Mouse (Mus musculus) hindbrain, embryonic 14.5 days (tissue): ENCODE measurements at regions not wholly inside any gene's neighbourhood (a gene's known extent, or its start where the extent isn't known, plus 50 kb on each side); places are given as distances from the start of the nearest gene placed in this dataset.
"Not testable (repeated sequence)": the region's sequence is repeated elsewhere in the genome, so short reads cannot be mapped to it uniquely, and the experiment has no call there.

Experiments used
- ATAC-seq: fragments of 200-750 bp; cut with Nextera tagmentation; 2 replicates; pipeline ENCODE4 v1.8.0; 2017; ENCODE audit warnings: moderate number of reproducible peaks, mild to moderate bottlenecking, moderate TSS enrichment, moderate library complexity; ENCODE audit not compliant: low FRiP score
- DNase-seq: peaks from one replicate; pipeline ENCODE4 v3.0.0-alpha.2; 2015; ENCODE audit warnings: low spot score
- H3K27ac ChIP-seq: fragments of 300-500 bp; sonication (generic); 2 replicates; pipeline ENCODE4 v1.5.1; 2014; ENCODE audit warnings: mild to moderate bottlenecking, moderate library complexity
- H3K27me3 ChIP-seq: fragments of 300-500 bp; sonication (generic); 2 replicates; pipeline ENCODE4 v1.6.1; 2014; ENCODE audit warnings: mild to moderate bottlenecking, low read length, mixed read lengths; ENCODE audit not compliant: control insufficient read depth, insufficient read depth
- H3K36me3 ChIP-seq: fragments of 300-500 bp; sonication (generic); replicated peaks from 2 replicates; pipeline ENCODE4 v1.6.1; 2014; ENCODE audit not compliant: control insufficient read depth, insufficient read depth
- H3K4me1 ChIP-seq: fragments of 300-500 bp; sonication (generic); replicated peaks from 2 replicates; pipeline ENCODE4 v1.6.1; 2014; ENCODE audit warnings: antibody characterized with exemption, low read length, mixed read lengths; ENCODE audit not compliant: control insufficient read depth, insufficient read depth
- H3K4me2 ChIP-seq: fragments of 300-500 bp; sonication (generic); replicated peaks from 2 replicates; pipeline ENCODE4 v1.6.1; 2014; ENCODE audit warnings: mild to moderate bottlenecking, moderate library complexity
- H3K4me3 ChIP-seq: fragments of 300-500 bp; sonication (generic); replicated peaks from 2 replicates; pipeline ENCODE4 v1.5.1; 2014; ENCODE audit warnings: mild to moderate bottlenecking, low read length
- H3K9ac ChIP-seq: fragments of 300-500 bp; sonication (generic); 2 replicates; pipeline ENCODE4 v1.6.1; 2014
- H3K9me3 ChIP-seq: fragments of 300-500 bp; sonication (generic); 2 replicates; pipeline ENCODE4 v1.6.1; 2016; ENCODE audit warnings: low read length; ENCODE audit not compliant: control insufficient read depth
- WGBS: fragments of 180-500 bp; shearing (Covaris S2); extraction: QIAGEN DNeasy Blood & Tissue Kit; methylation state at CpG from one replicate; pipeline ENCODE4 v1.1.7; 2014; 5-methylcytosine and 5-hydroxymethylcytosine counted together

DNA sequence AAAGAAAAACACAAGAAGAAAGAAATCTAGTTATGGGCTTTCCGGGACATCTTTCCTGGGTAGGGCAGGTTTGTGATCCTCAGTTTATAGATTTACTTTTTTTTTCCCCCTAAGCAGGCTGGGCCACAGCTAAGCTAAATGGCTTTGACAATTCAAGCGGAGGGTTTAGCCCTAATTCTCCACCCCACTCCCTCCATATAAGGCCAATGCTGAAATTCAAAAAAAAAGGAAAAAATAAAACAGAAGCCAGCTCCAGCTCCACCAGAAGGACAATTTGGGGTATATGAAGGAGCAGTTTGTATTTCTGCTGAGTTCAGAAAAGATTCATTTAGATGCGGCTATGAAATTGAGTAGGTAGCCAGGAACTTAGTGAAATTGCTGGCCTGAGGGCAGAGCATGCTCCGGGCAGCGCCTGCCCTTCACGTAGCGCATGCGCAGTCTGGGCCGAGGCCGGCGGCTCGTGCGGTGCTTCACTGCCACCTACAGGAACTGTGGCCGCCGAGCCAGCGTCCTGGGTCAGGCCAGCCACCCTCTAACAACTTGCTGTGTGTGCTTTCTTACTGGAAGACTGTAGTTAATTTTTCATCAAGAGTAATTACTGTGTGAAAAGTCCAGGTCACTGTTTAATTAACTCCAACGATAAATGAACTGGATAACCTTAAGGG is 364.5 kb downstream of the Lrig3 start:
- whole genome bisulfite sequencing, result 7% methylated on average over 17 of the region's 17 CpGs
- peak; percentile 89 for ATAC-seq
- H3K4me3 ChIP-seq, result no peak overlapping the region

GRCm38 (mm10) chr10:126320831-126321230 is 354.9 kb downstream of the Lrig3 start:
- Histone ChIP-seq H3K9ac (no peak overlapping the region), H3K4me1 (peaks cover 5% of the 10 kb centered on the region; the same call in 1 of the 2 replicates), H3K27me3 (no peaks in the 10 kb centered on the region), H3K27ac (peak overlapping the region; percentile 15), H3K4me3 (no peak overlapping the region), H3K9me3 (no peaks in the 10 kb centered on the region), H3K4me2 (no peak overlapping the region), H3K36me3 (no peaks in the 10 kb centered on the region)
- ATAC-seq (no peak), DNase-seq (peak; percentile 32)
- WGBS, result 63% methylated on average over 9 of the region's 9 CpGs

More for the DNA sequence above, 364.5 kb downstream of the Lrig3 start:
- H3K4me2 ChIP-seq, result peak overlapping the region; percentile 47
- peak overlapping the region; percentile 31; the same call in 1 of the 2 replicates for H3K9ac ChIP-seq
- peak; percentile 92 for DNase-seq
- H3K36me3 ChIP-seq, result no peaks in the 10 kb centered on the region
- H3K27me3 ChIP-seq, result no peaks in the 10 kb centered on the region
- H3K9me3 ChIP-seq, result no peaks in the 10 kb centered on the region
- H3K27ac ChIP-seq, result no peak overlapping the region
- H3K4me1 ChIP-seq, result no peaks in the 10 kb centered on the region; the same call in 1 of the 2 replicates

GRCm38 (mm10) chr10:126319795-126320194 is 353.8 kb downstream of the Lrig3 start:
- no peak overlapping the region for H3K4me2 ChIP-seq
- no peaks in the 10 kb centered on the region for H3K27me3 ChIP-seq
- H3K9ac ChIP-seq, result no peak overlapping the region
- H3K36me3 ChIP-seq, result no peaks in the 10 kb centered on the region
- H3K4me1 ChIP-seq, result peaks cover 5% of the 10 kb centered on the region; the same call in 1 of the 2 replicates
- no peaks in the 10 kb centered on the region for H3K9me3 ChIP-seq
- no peak for DNase-seq
- 72% methylated on average over 10 of the region's 10 CpGs for WGBS
- H3K27ac ChIP-seq, result no peak overlapping the region
- ATAC-seq, result no peak
- H3K4me3 ChIP-seq, result no peak overlapping the region

GRCm38 (mm10) chr10:126299962-126300361 is 334.0 kb downstream of the Lrig3 start:
- no peak for ATAC-seq
- Histone ChIP-seq H3K27me3 (no peaks in the 10 kb centered on the region), H3K9me3 (no peaks in the 10 kb centered on the region), H3K4me1 (no peaks in the 10 kb centered on the region), H3K9ac (no peak overlapping the region), H3K36me3 (no peaks in the 10 kb centered on the region), H3K4me2 (no peak overlapping the region), H3K4me3 (no peak overlapping the region), H3K27ac (no peak overlapping the region)
- DNase-seq, result no peak
- 96% methylated on average over 1 of the region's 1 CpGs for WGBS

- H3K4me2 ChIP-seq, result no peak overlapping the region
- WGBS, result 84% methylated on average over 6 of the region's 6 CpGs
- no peaks in the 10 kb centered on the region for H3K36me3 ChIP-seq
- DNase-seq (no peak), ATAC-seq (no peak)
- no peak overlapping the region for H3K27ac ChIP-seq
- no peaks in the 10 kb centered on the region for H3K27me3 ChIP-seq
- H3K4me3 ChIP-seq, result no peak overlapping the region
- H3K9me3 ChIP-seq, result no peaks in the 10 kb centered on the region
- H3K4me1 ChIP-seq, result no peaks in the 10 kb centered on the region
- H3K9ac ChIP-seq, result no peak overlapping the region
Measured at GRCm38 (mm10) chr10:126298211-126298610, 332.2 kb downstream of the Lrig3 start.

DNA sequence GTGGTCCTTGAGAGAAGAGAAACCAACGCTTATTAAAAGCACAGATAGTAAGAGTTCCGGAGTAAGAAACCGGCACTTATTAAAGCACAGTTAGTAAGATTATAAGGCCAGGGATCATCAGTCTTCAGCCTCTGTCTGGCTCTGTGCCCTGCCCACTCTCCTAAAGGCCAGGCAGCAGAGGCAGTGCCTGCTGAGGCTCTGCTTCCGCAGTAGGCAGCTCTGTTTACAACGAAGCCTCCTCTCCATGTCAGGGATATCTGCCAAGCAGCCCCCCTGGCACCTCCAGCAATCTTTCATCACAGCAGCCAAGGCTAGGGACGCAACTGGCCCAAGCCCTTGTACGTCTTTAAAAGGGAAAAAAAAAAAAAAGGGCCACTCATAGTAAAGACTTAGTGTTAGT is 329.9 kb downstream of the Lrig3 start:
- Histone ChIP-seq H3K9me3 (no peaks in the 10 kb centered on the region), H3K36me3 (no peaks in the 10 kb centered on the region), H3K27me3 (no peaks in the 10 kb centered on the region), H3K4me3 (no peak overlapping the region), H3K27ac (no peak overlapping the region), H3K9ac (no peak overlapping the region), H3K4me2 (no peak overlapping the region), H3K4me1 (no peaks in the 10 kb centered on the region)
- DNase-seq, result no peak
- 76% methylated on average over 7 of the region's 7 CpGs for WGBS
- no peak for ATAC-seq

GRCm38 (mm10) chr10:126291765-126292164 is 325.8 kb downstream of the Lrig3 start:
- H3K9me3 ChIP-seq, result no peaks in the 10 kb centered on the region
- DNase-seq, result no peak

DNA sequence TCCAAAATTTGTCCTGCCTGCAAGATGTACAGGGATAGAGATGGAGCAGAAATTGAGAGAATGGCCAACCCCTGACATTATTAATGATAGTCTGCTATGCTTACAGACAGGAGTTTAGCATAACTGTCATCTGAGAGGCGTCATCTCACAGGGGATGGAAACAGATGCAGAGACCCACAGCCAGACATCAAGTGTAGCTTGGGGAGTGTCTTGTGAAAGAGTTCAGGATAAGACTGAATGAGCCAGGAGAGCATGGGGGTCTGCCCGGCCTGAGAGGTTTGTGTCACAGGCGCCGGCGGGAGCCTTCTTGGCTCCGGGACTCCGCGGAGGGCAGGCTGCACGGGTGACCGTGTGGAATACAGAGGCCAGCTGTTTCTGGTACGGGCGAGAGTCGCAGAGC is 319.1 kb downstream of the Lrig3 start:
- H3K36me3 ChIP-seq, H3K4me3 ChIP-seq, H3K27ac ChIP-seq, H3K27me3 ChIP-seq, H3K4me1 ChIP-seq, ATAC-seq, DNase-seq, H3K9me3 ChIP-seq, H3K4me2 ChIP-seq, H3K9ac ChIP-seq: not testable (repeated sequence)
- WGBS, result 98% methylated on average over 6 of the region's 13 CpGs

More at GRCm38 (mm10) chr10:126291765-126292164, 325.8 kb downstream of the Lrig3 start:
- no peaks in the 10 kb centered on the region for H3K36me3 ChIP-seq
- H3K4me2 ChIP-seq, result no peak overlapping the region
- H3K27ac ChIP-seq, result no peak overlapping the region
- no peak for ATAC-seq
- no peak overlapping the region for H3K9ac ChIP-seq
- H3K27me3 ChIP-seq, result no peaks in the 10 kb centered on the region
- no peak overlapping the region for H3K4me3 ChIP-seq
- H3K4me1 ChIP-seq, result no peaks in the 10 kb centered on the region

DNA sequence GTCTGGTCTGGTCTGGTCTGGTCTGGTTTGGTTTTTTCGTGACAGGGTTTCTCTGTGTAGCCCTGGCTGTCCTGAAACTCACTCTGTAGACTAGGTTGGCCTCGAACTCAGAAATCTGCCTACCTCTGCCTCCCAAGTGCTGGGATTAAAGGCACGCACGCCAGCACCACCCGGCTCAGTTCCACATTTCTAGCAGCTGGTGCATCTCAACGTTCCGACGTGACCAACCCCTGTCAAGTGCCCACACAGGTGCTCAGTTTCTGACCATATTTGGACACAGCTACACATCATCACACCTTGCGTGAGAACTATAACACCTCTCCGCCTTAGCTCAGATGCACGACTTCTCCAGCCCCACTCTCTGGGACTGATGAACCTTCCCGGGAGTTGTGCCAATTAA is 304.4 kb downstream of the Lrig3 start:
- WGBS, result 96% methylated on average over 12 of the region's 12 CpGs
- H3K27me3 ChIP-seq, result no peaks in the 10 kb centered on the region
- ATAC-seq, result no peak
- H3K4me2 ChIP-seq, result no peak overlapping the region
- DNase-seq, result no peak
- H3K36me3 ChIP-seq, result no peaks in the 10 kb centered on the region
- H3K9ac ChIP-seq, result no peak overlapping the region
- H3K27ac ChIP-seq, result no peak overlapping the region
- H3K9me3 ChIP-seq, result no peaks in the 10 kb centered on the region
- H3K4me3 ChIP-seq, result no peak overlapping the region
- no peaks in the 10 kb centered on the region for H3K4me1 ChIP-seq
